Mouse (Mus musculus) small intestine, adult 2 months (tissue): Measurements from ENCODE around the gene Psg17.

Experiments
- CTCF ChIP-seq: fragments of 200-500 bp; IDR thresholded peaks from 2 replicates; pipeline ENCODE4 v1.5.1; 2012; ENCODE audit warnings: low read depth, mild to moderate bottlenecking, control low read depth, inconsistent platforms, low read length, moderate library complexity, mixed read lengths; ENCODE audit not compliant: insufficient replicate concordance, insufficient read length; ENCODE audit errors: extremely low read depth
- POLR2A ChIP-seq: fragments of 200-500 bp; IDR thresholded peaks from 2 replicates; pipeline ENCODE4 v1.6.1; 2012; ENCODE audit warnings: low read depth, mild to moderate bottlenecking, control low read depth, inconsistent platforms, low read length, moderate library complexity

GRCm38 (mm10) chr7:18858310-18858916 lies 37.0 kb upstream of the Psg17 start:
- no peak for TF ChIP-seq POLR2A
- no peak for TF ChIP-seq CTCF
